Mouse (Mus musculus) left cerebral cortex, adult 8-10 months (tissue): ENCODE measurements around the gene Nat10. TPM values are rescaled to one million over a fixed set of nuclear protein-coding genes. Genes with fewer than 3 reads are reported as not detected.
A peak's percentile ranks its signal among the peaks of the same experiment; 100 is the strongest.

Experiments used
- DNase-seq, 2 experiments: peaks; one replicate each; pipeline ENCODE4 v3.0.0; 2022; ENCODE audit warnings: low spot score in 2 of 2
- total RNA-seq, 4 experiments: library from RNA; stranded (reverse); gene quantifications; 2 replicates each; pipeline ENCODE4 v1.2.4; 2022

The Nat10 gene
- total RNA-seq, 4 experiments from 2014 or later: 29.8 to 39.8 (median 36.5) TPM

GRCm38 (mm10) chr2:103692810-103693209 is 68.3 kb downstream of the Nat10 start:
- DNase-seq: no peak

- DNase-seq: no peak
Observed at GRCm38 (mm10) chr2:103691278-103691677, 69.8 kb downstream of the Nat10 start.

GRCm38 (mm10) chr2:103690828-103691227 is 70.2 kb downstream of the Nat10 start:
- no peak for DNase-seq

- DNase-seq: peak in 1 of 2 experiments; percentile 54
Observed at GRCm38 (mm10) chr2:103690425-103690824, 70.6 kb downstream of the Nat10 start.

- no peak for DNase-seq
Observed at GRCm38 (mm10) chr2:103687888-103688287, 73.2 kb downstream of the Nat10 start.

GRCm38 (mm10) chr2:103687143-103687542 is 73.9 kb downstream of the Nat10 start:
- no peak for DNase-seq

GRCm38 (mm10) chr2:103685581-103685980 is 75.5 kb downstream of the Nat10 start:
- DNase-seq: no peak

GRCm38 (mm10) chr2:103684926-103685577 is 76.0 kb downstream of the Nat10 start:
- DNase-seq: no peak

- no peak for DNase-seq
Observed at GRCm38 (mm10) chr2:103684431-103684830, 76.6 kb downstream of the Nat10 start.

- no peak for DNase-seq
Observed at GRCm38 (mm10) chr2:103682927-103683442, 78.1 kb downstream of the Nat10 start.

- no peak for DNase-seq
Observed at GRCm38 (mm10) chr2:103682261-103682722, 78.8 kb downstream of the Nat10 start.

- no peak for DNase-seq
Observed at GRCm38 (mm10) chr2:103681149-103681548, 79.9 kb downstream of the Nat10 start.

GRCm38 (mm10) chr2:103680364-103681110 is 80.5 kb downstream of the Nat10 start:
- no peak for DNase-seq

- no peak for DNase-seq
Observed at GRCm38 (mm10) chr2:103678433-103678832, 82.6 kb downstream of the Nat10 start.

GRCm38 (mm10) chr2:103677614-103678369 is 83.3 kb downstream of the Nat10 start:
- no peak for DNase-seq

GRCm38 (mm10) chr2:103676808-103677207 is 84.3 kb downstream of the Nat10 start:
- DNase-seq: no peak

- no peak for DNase-seq
Observed at GRCm38 (mm10) chr2:103675391-103675790, 85.7 kb downstream of the Nat10 start.

- DNase-seq: no peak
Observed at GRCm38 (mm10) chr2:103673609-103674008, 87.5 kb downstream of the Nat10 start.

GRCm38 (mm10) chr2:103672573-103673119 is 88.4 kb downstream of the Nat10 start:
- no peak for DNase-seq
